Mouse (Mus musculus) heart, adult 2 months (tissue): ENCODE measurements at regions not wholly inside any gene's neighbourhood (a gene's known extent, or its start where the extent isn't known, plus 50 kb on each side); places are given as distances from the start of the nearest gene placed in this dataset.

Experiments
- CTCF ChIP-seq: fragments of 200-600 bp; IDR thresholded peaks from 2 replicates; pipeline ENCODE4 v1.8.1; 2022; ENCODE audit warnings: antibody characterized with exemption, mild to moderate bottlenecking, moderate library complexity
- EP300 ChIP-seq: fragments of 200-500 bp; IDR thresholded peaks from 2 replicates; pipeline ENCODE4 v1.6.1; 2011; ENCODE audit warnings: low read depth, low read length, control low read depth; ENCODE audit not compliant: insufficient read depth
- POLR2A ChIP-seq: fragments of 200-500 bp; IDR thresholded peaks from 2 replicates; pipeline ENCODE4 v1.6.1; 2011; ENCODE audit warnings: mild to moderate bottlenecking, low read depth, low read length, control low read depth; ENCODE audit not compliant: insufficient read depth

DNA sequence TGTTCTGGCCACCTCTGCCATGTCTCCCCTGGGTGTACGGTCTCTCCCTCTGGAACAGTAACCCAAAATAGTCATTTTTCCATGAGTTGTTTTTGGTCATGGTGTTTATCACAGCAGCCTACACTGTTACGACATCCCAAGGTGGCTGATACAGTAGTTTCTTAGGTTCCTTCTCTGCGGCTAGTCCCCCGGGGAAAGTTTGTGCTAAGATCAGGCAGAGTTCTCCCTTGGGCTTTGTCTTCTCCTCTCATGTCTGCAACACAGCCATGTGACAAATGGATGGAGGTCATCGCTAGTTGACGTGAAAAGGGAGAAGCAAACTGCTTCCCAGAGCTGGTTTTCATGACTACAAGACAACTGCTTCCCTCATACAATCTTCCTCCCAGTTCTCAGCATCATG is 56.9 kb upstream of the Serp2 start:
- TF ChIP-seq CTCF (no peak), POLR2A (no peak), EP300 (no peak)
